Mouse (Mus musculus): Measurements from ENCODE around the gene Olfr1135. TPM values are rescaled to one million over a fixed set of nuclear protein-coding genes. Genes with fewer than 3 reads are reported as not detected.

Olfr1135 gene
- total RNA-seq (2014; rRNA removed) (not detected in 2 replicates), polyA plus RNA-seq (2015; fragmentation: Nextera tagmentation; extraction: Ambion mirVana) (not detected in 2 replicates)

GRCm38 (mm10) chr2:87673564-87673963 is at the start of gene Olfr1135:
TSS of gene Olfr1135 (minus strand) at chr2:87673664.
- no peak within 1 kb of the TSS for H3K4me3 ChIP-seq (ENCODE audit: low read length)
- 17% methylated on average over 1 of the region's 1 CpGs for WGBS
- no peaks in the 10 kb centered on the region for H3K27me3 ChIP-seq (ENCODE audit: insufficient read depth, low read length)
- no peaks in the 10 kb centered on the region for H3K36me3 ChIP-seq (ENCODE audit: insufficient read depth, low read length)
- TF ChIP-seq CTCF (IDR thresholded peaks at IDR 0.05; ENCODE audit: low read depth): no peak
- no peaks in the 10 kb centered on the region for H3K9me3 ChIP-seq (ENCODE audit: low read length)
- H3K4me2 ChIP-seq (ENCODE audit: low read depth, low read length): no peak within 1 kb of the TSS
- H3K27ac ChIP-seq: no peak within 1 kb of the TSS
- no peaks in the 10 kb centered on the region for H3K4me1 ChIP-seq (ENCODE audit: insufficient read depth, low read length)
- no peak for DNase-seq (ENCODE audit: low spot score)
- no peak for ATAC-seq
- H3K9ac ChIP-seq (replicated peaks; ENCODE audit: low read length): no peak within 1 kb of the TSS

DNA sequence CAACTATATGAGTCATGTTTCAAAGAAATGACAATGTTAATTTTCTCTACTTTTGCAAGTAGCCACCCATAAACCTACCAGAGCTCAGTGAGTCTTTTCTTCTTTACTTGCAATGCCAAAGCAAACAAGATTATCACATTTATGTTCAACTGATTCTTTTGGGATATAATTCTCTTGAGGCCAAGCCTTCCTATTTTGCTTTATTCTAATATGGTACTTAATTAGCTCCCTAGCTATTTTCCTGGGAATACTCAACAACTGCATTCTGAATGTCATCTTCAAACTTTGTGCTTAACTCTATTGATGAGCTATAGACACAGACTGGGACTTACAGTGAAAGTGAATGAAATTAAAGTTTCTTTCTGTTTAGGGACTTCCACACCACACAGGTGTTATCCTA is 39.6 kb upstream of the Olfr1135 start, which contains the start of gene Olfr1137:
TSS of gene Olfr1137 (minus strand) at position 101 of the 400 bp plus-strand sequence.
- Histone ChIP-seq H3K4me1 (ENCODE audit: insufficient read depth, low read length) (no peaks in the 10 kb centered on the region), H3K4me3 (ENCODE audit: low read length) (no peak within 1 kb of the TSS), H3K4me2 (ENCODE audit: low read depth, low read length) (no peak within 1 kb of the TSS), H3K9me3 (ENCODE audit: low read length) (no peaks in the 10 kb centered on the region), H3K9ac (replicated peaks; ENCODE audit: low read length) (no peak within 1 kb of the TSS), H3K27me3 (ENCODE audit: insufficient read depth, low read length) (no peaks in the 10 kb centered on the region), H3K27ac (no peak within 1 kb of the TSS), H3K36me3 (ENCODE audit: insufficient read depth, low read length) (no peaks in the 10 kb centered on the region)
- ATAC-seq (no peak), DNase-seq (ENCODE audit: low spot score) (no peak)
- TF ChIP-seq CTCF (IDR thresholded peaks at IDR 0.05; ENCODE audit: low read depth): no peak

DNA sequence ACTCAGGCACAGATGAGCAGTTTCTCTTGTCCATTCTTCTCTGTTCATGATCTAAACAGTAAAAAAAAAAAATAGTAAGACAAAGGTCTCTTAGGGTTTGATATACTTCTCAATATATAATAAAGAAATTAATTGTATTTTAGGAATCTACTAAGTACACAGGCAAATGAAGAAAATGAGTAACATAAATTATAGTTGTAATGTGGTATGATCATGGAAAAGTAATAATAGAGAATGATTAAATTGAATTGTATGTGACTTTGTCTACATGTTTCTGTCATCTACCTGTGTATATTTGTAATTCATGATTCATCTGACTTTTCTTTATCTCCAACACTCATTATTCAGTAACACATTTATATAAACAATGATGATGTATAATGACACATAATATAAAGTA is 20.4 kb upstream of the Olfr1135 start, which contains the start of gene Olfr1136:
TSS of gene Olfr1136 (minus strand) at position 101 of the 400 bp plus-strand sequence.
- DNase-seq (ENCODE audit: low spot score) (no peak), ATAC-seq (no peak)
- H3K4me3 ChIP-seq (ENCODE audit: low read length): no peak within 1 kb of the TSS
- no peaks in the 10 kb centered on the region for H3K9me3 ChIP-seq (ENCODE audit: low read length)
- H3K4me2 ChIP-seq (ENCODE audit: low read depth, low read length): no peak within 1 kb of the TSS
- no peak for TF ChIP-seq CTCF (IDR thresholded peaks at IDR 0.05; ENCODE audit: low read depth)
- no peak within 1 kb of the TSS for H3K9ac ChIP-seq (replicated peaks; ENCODE audit: low read length)
- no peaks in the 10 kb centered on the region for H3K4me1 ChIP-seq (ENCODE audit: insufficient read depth, low read length)
- H3K27me3 ChIP-seq (ENCODE audit: insufficient read depth, low read length): no peaks in the 10 kb centered on the region
- no peak within 1 kb of the TSS for H3K27ac ChIP-seq
- no peaks in the 10 kb centered on the region for H3K36me3 ChIP-seq (ENCODE audit: insufficient read depth, low read length)

DNA sequence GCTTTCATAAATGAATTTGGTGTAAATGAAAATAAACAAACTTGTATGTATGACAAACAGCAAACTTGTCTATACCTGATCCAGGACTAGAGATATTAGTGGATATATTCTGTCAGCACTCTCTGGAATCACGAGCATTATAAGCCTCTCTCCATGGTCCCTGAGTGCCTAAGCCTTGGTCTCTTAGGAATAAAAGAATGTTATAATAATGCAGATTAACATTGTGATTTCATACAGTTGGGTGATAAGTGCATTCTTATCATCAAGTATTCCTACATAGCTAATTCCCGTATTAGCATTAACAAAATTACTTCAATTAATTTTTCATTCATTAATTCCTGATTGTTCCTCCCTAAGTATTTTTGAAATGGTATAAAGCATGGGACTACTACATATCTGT is 15.1 kb downstream of the Olfr1135 start, which contains the start of gene Olfr1134:
TSS of gene Olfr1134 (minus strand) at position 101 of the 400 bp plus-strand sequence.
- Histone ChIP-seq H3K36me3 (ENCODE audit: insufficient read depth, low read length) (no peaks in the 10 kb centered on the region), H3K4me1 (ENCODE audit: insufficient read depth, low read length) (no peaks in the 10 kb centered on the region), H3K9ac (replicated peaks; ENCODE audit: low read length) (no peak within 1 kb of the TSS), H3K4me3 (ENCODE audit: low read length) (no peak within 1 kb of the TSS), H3K9me3 (ENCODE audit: low read length) (no peaks in the 10 kb centered on the region), H3K4me2 (ENCODE audit: low read depth, low read length) (no peak within 1 kb of the TSS), H3K27me3 (ENCODE audit: insufficient read depth, low read length) (no peaks in the 10 kb centered on the region), H3K27ac (no peak within 1 kb of the TSS)
- DNase-seq (ENCODE audit: low spot score): no peak
- ATAC-seq: no peak
- TF ChIP-seq CTCF (IDR thresholded peaks at IDR 0.05; ENCODE audit: low read depth): no peak
- WGBS: 78% methylated on average over 2 of the region's 2 CpGs

DNA sequence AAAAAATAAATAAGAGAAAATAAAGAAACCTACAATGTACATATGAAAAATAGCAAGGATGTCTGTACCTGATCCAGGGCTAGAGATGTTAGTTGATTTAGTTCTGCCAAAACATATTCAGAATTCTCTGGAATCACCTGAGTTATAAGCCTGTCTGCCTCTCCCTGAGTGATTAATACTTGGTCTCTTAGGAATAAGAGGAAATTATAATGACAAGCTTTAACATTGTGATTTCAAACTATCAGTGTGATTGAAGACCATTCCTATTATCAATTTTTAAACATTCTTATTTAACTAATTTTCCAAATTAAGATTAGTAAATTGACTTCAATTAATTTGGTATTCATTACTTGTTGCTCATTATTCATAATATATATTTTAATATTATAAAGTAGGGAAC is 26.2 kb downstream of the Olfr1135 start, which contains the start of gene Olfr1133:
TSS of gene Olfr1133 (minus strand) at position 101 of the 400 bp plus-strand sequence.
- Histone ChIP-seq H3K4me3 (ENCODE audit: low read length) (no peak within 1 kb of the TSS), H3K9ac (replicated peaks; ENCODE audit: low read length) (no peak within 1 kb of the TSS), H3K36me3 (ENCODE audit: insufficient read depth, low read length) (no peaks in the 10 kb centered on the region), H3K27ac (no peak within 1 kb of the TSS), H3K9me3 (ENCODE audit: low read length) (no peaks in the 10 kb centered on the region), H3K27me3 (ENCODE audit: insufficient read depth, low read length) (no peaks in the 10 kb centered on the region), H3K4me2 (ENCODE audit: low read depth, low read length) (no peak within 1 kb of the TSS), H3K4me1 (ENCODE audit: insufficient read depth, low read length) (no peaks in the 10 kb centered on the region)
- no peak for TF ChIP-seq CTCF (IDR thresholded peaks at IDR 0.05; ENCODE audit: low read depth)
- no peak for ATAC-seq
- DNase-seq (ENCODE audit: low spot score): no peak

GRCm38 (mm10) chr2:87642441-87642840 is 31.0 kb downstream of the Olfr1135 start:
- no peak for TF ChIP-seq CTCF (IDR thresholded peaks at IDR 0.05; ENCODE audit: low read depth)
- H3K4me1 ChIP-seq (ENCODE audit: insufficient read depth, low read length): no peaks in the 10 kb centered on the region

GRCm38 (mm10) chr2:87637435-87637834 is 36.0 kb downstream of the Olfr1135 start, which contains the start of gene Olfr1132:
TSS of gene Olfr1132 (minus strand) at chr2:87637535.
- Histone ChIP-seq H3K27ac (no peak within 1 kb of the TSS), H3K36me3 (ENCODE audit: insufficient read depth, low read length) (no peaks in the 10 kb centered on the region), H3K4me2 (ENCODE audit: low read depth, low read length) (no peak within 1 kb of the TSS), H3K4me1 (ENCODE audit: insufficient read depth, low read length) (no peaks in the 10 kb centered on the region), H3K9ac (replicated peaks; ENCODE audit: low read length) (no peak within 1 kb of the TSS), H3K27me3 (ENCODE audit: insufficient read depth, low read length) (no peaks in the 10 kb centered on the region), H3K4me3 (ENCODE audit: low read length) (no peak within 1 kb of the TSS), H3K9me3 (ENCODE audit: low read length) (no peaks in the 10 kb centered on the region)
- DNase-seq (ENCODE audit: low spot score): no peak
- TF ChIP-seq CTCF (IDR thresholded peaks at IDR 0.05; ENCODE audit: low read depth): no peak
- no peak for ATAC-seq

More at GRCm38 (mm10) chr2:87642441-87642840, 31.0 kb downstream of the Olfr1135 start:
- H3K9me3 ChIP-seq (ENCODE audit: low read length): no peaks in the 10 kb centered on the region
- H3K27ac ChIP-seq: no peak overlapping the region
- no peak overlapping the region for H3K9ac ChIP-seq (replicated peaks; ENCODE audit: low read length)
- DNase-seq (ENCODE audit: low spot score): no peak
- no peak for ATAC-seq
- H3K27me3 ChIP-seq (ENCODE audit: insufficient read depth, low read length): no peaks in the 10 kb centered on the region
- H3K4me2 ChIP-seq (ENCODE audit: low read depth, low read length): no peak overlapping the region
- no peaks in the 10 kb centered on the region for H3K36me3 ChIP-seq (ENCODE audit: insufficient read depth, low read length)
- no peak overlapping the region for H3K4me3 ChIP-seq (ENCODE audit: low read length)
